Mouse (Mus musculus) CH12.LX (cell line): Measurements from ENCODE around the gene Thoc5. TPM values are rescaled to one million over a fixed set of nuclear protein-coding genes. Genes with fewer than 3 reads are reported as not detected.

Experiments used
- DNase-seq: peaks from one replicate; pipeline ENCODE4 v3.0.0-alpha.2; 2013; ENCODE audit errors: extremely low read depth
- H3K27ac ChIP-seq: 2 replicates; pipeline ENCODE4 v1.5.1; 2012; ENCODE audit warnings: low read depth, mild to moderate bottlenecking, control low read depth, moderate library complexity; ENCODE audit not compliant: insufficient read depth
- H3K27me3 ChIP-seq: replicated peaks from 2 replicates; pipeline ENCODE3; 2012; ENCODE audit warnings: inconsistent platforms
- H3K36me3 ChIP-seq, 2 experiments: replicated peaks in 1 of 2; 2 replicates each; pipeline versions ENCODE3 to v1.6.1; 2012; ENCODE audit warnings: inconsistent platforms in 1 of 2, low read length in 1 of 2, mild to moderate bottlenecking in 1 of 2, mixed read lengths in 1 of 2, moderate library complexity in 1 of 2; ENCODE audit not compliant: control insufficient read depth in 1 of 2, insufficient read depth in 1 of 2
- H3K4me1 ChIP-seq, 2 experiments: 2 replicates each; pipeline ENCODE4 v1.6.1; 2012; ENCODE audit warnings: inconsistent platforms in 1 of 2, moderate library complexity in 1 of 2; ENCODE audit not compliant: insufficient read depth in 2 of 2, control insufficient read depth in 1 of 2
- H3K4me2 ChIP-seq: 2 replicates; pipeline ENCODE4 v1.6.1; 2012; ENCODE audit warnings: low read depth, mild to moderate bottlenecking, control low read depth; ENCODE audit not compliant: poor library complexity, insufficient read depth, severe bottlenecking
- H3K4me3 ChIP-seq, 3 experiments: fragments of 150-350 bp in 1 of 3; sonication (generic) in 1 of 3; replicated peaks in 1 of 3; 2 replicates each; pipeline versions ENCODE3 to v1.5.1; 2011 to 2012; ENCODE audit warnings: low read depth in 2 of 3, low read length in 2 of 3, mild to moderate bottlenecking in 2 of 3, moderate library complexity in 2 of 3, control low read depth in 1 of 3, improper control_type of control experiment in 1 of 3, inconsistent platforms in 1 of 3, mixed read lengths in 1 of 3; ENCODE audit not compliant: poor library complexity in 1 of 3
- H3K79me2 ChIP-seq: replicated peaks from 2 replicates; pipeline ENCODE4 v1.6.1; 2012; ENCODE audit warnings: mild to moderate bottlenecking, moderate library complexity; ENCODE audit not compliant: control insufficient read depth, poor library complexity, insufficient read depth, severe bottlenecking; ENCODE audit errors: extremely low read depth
- H3K9ac ChIP-seq: 2 replicates; pipeline ENCODE4 v1.6.1; 2012; ENCODE audit warnings: low read depth, mild to moderate bottlenecking, control low read depth, moderate library complexity; ENCODE audit not compliant: insufficient read depth
- H3K9me3 ChIP-seq: replicated peaks from 2 replicates; pipeline ENCODE3; 2012; ENCODE audit warnings: low read length, inconsistent platforms, mixed read lengths
- BHLHE40 ChIP-seq: IDR thresholded peaks from 2 replicates; pipeline ENCODE4 v1.6.1; 2011; ENCODE audit warnings: mild to moderate bottlenecking, low read depth, low read length, improper control_type of control experiment
- CTCF ChIP-seq, 2 experiments: IDR thresholded peaks in 1 of 2; conservative IDR thresholded peaks in 1 of 2; 2 replicates each; pipeline ENCODE4 v1.5.1; 2011 to 2012; ENCODE audit warnings: low read depth in 2 of 2, low read length in 2 of 2, improper control_type of control experiment in 1 of 2, inconsistent platforms in 1 of 2, mild to moderate bottlenecking in 1 of 2, moderate library complexity in 1 of 2
- EP300 ChIP-seq: IDR thresholded peaks from 2 replicates; pipeline ENCODE4 v1.6.1; 2011; ENCODE audit warnings: low read length, improper control_type of control experiment
- GABPA ChIP-seq: IDR thresholded peaks from 2 replicates; pipeline ENCODE4 v1.6.1; 2012; ENCODE audit warnings: low read depth, low read length, improper control_type of control experiment, inconsistent platforms; ENCODE audit not compliant: insufficient replicate concordance
- IRF4 ChIP-seq: IDR thresholded peaks from 2 replicates; pipeline ENCODE4 v1.6.1; 2014; ENCODE audit warnings: low read depth, mild to moderate bottlenecking, inconsistent platforms, low read length, improper control_type of control experiment
- JUN ChIP-seq: IDR thresholded peaks from 2 replicates; pipeline ENCODE4 v1.6.1; 2011; ENCODE audit warnings: low read depth, mild to moderate bottlenecking, low read length, improper control_type of control experiment, moderate library complexity; ENCODE audit not compliant: insufficient read depth
- JUND ChIP-seq: conservative IDR thresholded peaks from 2 replicates; pipeline ENCODE4 v1.6.1; 2011; ENCODE audit warnings: low read depth, low read length, improper control_type of control experiment
- MXI1 ChIP-seq: IDR thresholded peaks from 2 replicates; pipeline ENCODE4 v1.6.1; 2011; ENCODE audit warnings: mild to moderate bottlenecking, low read depth, low read length, improper control_type of control experiment
- NELFE ChIP-seq: IDR thresholded peaks from 2 replicates; pipeline ENCODE4 v1.6.1; 2011; ENCODE audit warnings: low read depth, low read length, improper control_type of control experiment
- PAX5 ChIP-seq: IDR thresholded peaks from 2 replicates; pipeline ENCODE4 v1.6.1; 2012; ENCODE audit warnings: low read length, inconsistent platforms, mixed read lengths
- POLR2AphosphoS2 ChIP-seq: IDR thresholded peaks from 2 replicates; pipeline ENCODE4 v1.6.1; 2011; ENCODE audit warnings: low read depth, low read length, improper control_type of control experiment
- RAD21 ChIP-seq: IDR thresholded peaks from 2 replicates; pipeline ENCODE4 v1.6.1; 2011; ENCODE audit warnings: low read depth, mild to moderate bottlenecking, low read length, improper control_type of control experiment, moderate library complexity
- RCOR1 ChIP-seq: conservative IDR thresholded peaks from 2 replicates; pipeline ENCODE4 v1.6.1; 2012; ENCODE audit warnings: low read depth, mild to moderate bottlenecking, inconsistent platforms, low read length, improper control_type of control experiment
- SIN3A ChIP-seq: IDR thresholded peaks from 2 replicates; pipeline ENCODE4 v1.6.1; 2012; ENCODE audit warnings: low read length, improper control_type of control experiment, inconsistent platforms
- SMC3 ChIP-seq: IDR thresholded peaks from 2 replicates; pipeline ENCODE4 v1.6.1; 2011; ENCODE audit warnings: low read depth, low read length, improper control_type of control experiment
- USF1 ChIP-seq: IDR thresholded peaks from 2 replicates; pipeline ENCODE4 v1.6.1; 2014; ENCODE audit warnings: low read depth, mild to moderate bottlenecking, inconsistent platforms, low read length, improper control_type of control experiment
- USF2 ChIP-seq: conservative IDR thresholded peaks from 2 replicates; pipeline ENCODE4 v1.6.1; 2011; ENCODE audit warnings: low read depth, low read length, improper control_type of control experiment
- ZC3H11A ChIP-seq: IDR thresholded peaks from 2 replicates; pipeline ENCODE4 v1.6.1; 2012; ENCODE audit warnings: low read depth, mild to moderate bottlenecking, inconsistent platforms, low read length, improper control_type of control experiment
- dilution Hi-C: fragments of 300-500 bp; cut with MboI; formaldehyde crosslinking; loops from 2 replicates; pipeline ENCODE4 v1.14.3; 2020; ENCODE audit warnings: low sequenced_read_pairs; ENCODE audit not compliant: extremely low pct_unique_long_range_greater_than_20kb, extremely low pct_ligation_motif_present
- in situ Hi-C: fragments of 300-500 bp; cut with MboI; formaldehyde crosslinking; loops from 3 replicates; pipeline ENCODE4 v1.14.3; 2019; ENCODE audit warnings: low sequenced_read_pairs, low pct_ligation_motif_present, low pct_unique_long_range_greater_than_20kb, mixed read lengths
- polyA plus RNA-seq: library from polyadenylated mRNA; unstranded; fragments of >175 nt; gene quantifications from 2 replicates; pipeline ENCODE4 v1.2.1, GENCODE M21; 2012; ENCODE audit warnings: low read depth; ENCODE audit not compliant: insufficient read length
- total RNA-seq, 2 experiments: library from RNA; depleted of rRNA; stranded (reverse); fragments of 300-350 nt in 1 of 2; fragments of >200 nt in 1 of 2; gene quantifications; 2 replicates each; pipeline ENCODE4 v1.2.3; 2012 to 2014

Gene Thoc5
- total and polyA plus RNA-seq, 3 experiments = 37.7 to 83.8 (median 62.7) TPM

DNA sequence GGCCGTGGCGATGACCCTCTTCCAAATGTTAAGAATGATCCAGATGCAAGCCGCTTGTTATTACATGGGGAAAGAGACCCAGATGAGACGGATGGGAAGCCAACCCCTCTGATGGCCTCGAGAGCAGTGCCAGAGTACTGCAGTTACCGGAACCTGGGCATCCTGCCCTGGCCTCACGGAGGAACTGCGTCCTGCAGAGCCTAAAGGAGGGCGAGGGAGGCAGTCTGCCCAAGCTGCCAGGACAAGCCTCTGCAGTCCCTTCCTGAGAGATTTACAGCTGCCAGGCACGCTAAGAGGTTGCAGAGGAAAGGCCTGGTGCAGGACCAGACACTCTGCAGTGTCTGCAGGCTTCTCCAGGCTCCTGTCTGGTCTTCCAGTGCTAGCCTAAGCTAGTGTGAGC is 73.3 kb downstream of the Thoc5 start:
- peaks cover 4% of the 10 kb centered on the region for H3K9me3 ChIP-seq
- no peak for DNase-seq
- H3K79me2 ChIP-seq = no peaks in the 10 kb centered on the region
- in situ Hi-C loops = no loop called here
- H3K4me1 ChIP-seq = peaks cover 0 to 4% of the 10 kb centered on the region in 2 experiments; a peak in 3 of 4 replicates
- no peak overlapping the region for H3K9ac ChIP-seq
- no peaks in the 10 kb centered on the region for H3K36me3 ChIP-seq
- dilution Hi-C loops = no loop called here
- no peak overlapping the region for H3K4me3 ChIP-seq
- no peak for TF ChIP-seq ZC3H11A
- TF ChIP-seq EP300 = no peak
- no peak for TF ChIP-seq SIN3A
- no peak for TF ChIP-seq MXI1
- TF ChIP-seq NELFE = no peak
- TF ChIP-seq BHLHE40 = no peak
- no peak for TF ChIP-seq JUND
- no peak for TF ChIP-seq RCOR1
- TF ChIP-seq IRF4 = no peak
- TF ChIP-seq JUN = no peak
- no peak for TF ChIP-seq PAX5
- no peak for TF ChIP-seq GABPA
- TF ChIP-seq USF2 = no peak
- no peak for TF ChIP-seq POLR2AphosphoS2
- H3K27me3 ChIP-seq = no peaks in the 10 kb centered on the region
- H3K27ac ChIP-seq = no peak overlapping the region
- no peak overlapping the region for H3K4me2 ChIP-seq

DNA sequence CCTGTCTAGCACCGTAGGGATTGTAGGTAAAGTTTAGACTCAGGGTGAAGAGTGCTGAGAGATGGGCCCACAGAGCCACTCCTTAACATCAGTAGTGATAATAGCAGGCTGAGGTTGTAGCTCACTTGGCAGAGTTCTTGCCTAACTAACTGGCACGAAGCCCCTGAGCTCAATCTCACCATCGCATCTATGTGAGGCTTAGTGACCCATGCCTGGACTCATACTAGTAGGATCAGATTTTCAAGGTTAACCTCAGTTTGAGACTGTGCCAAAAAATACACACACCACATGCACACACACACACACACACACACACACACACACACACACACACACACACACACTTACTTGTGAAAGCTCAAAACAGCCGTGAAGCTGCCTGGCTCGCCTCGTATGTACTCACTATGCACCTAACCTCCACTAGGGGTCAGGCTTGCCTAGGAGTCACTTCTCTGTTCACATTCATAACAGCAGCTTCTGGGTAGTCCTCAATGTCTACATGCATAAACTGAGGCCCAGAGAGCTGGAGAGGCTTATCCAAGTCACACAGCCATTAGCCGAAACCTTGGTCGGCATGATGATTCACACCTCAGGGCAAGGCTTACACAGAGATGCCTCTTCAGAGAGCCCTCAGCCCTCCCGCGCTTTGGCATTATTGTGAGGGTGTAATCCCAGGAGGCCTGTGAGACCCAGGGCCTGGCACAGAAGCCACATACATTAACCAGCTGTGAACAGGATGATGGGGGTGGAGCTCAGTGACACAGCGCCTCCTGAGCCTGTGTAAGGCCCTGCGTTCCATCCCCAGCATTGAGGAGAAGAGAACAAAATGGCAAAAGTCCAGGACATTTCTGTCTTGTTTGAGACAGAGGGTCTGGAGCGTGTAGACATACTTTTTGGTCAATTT is 78.1 kb downstream of the Thoc5 start:
- TF ChIP-seq SMC3 = peak; percentile 53
- TF ChIP-seq CTCF (conservative IDR thresholded peaks at IDR 0.05 in 1 of 2, IDR thresholded peaks at IDR 0.05 in 1 of 2; ENCODE audit: low read depth in 2 of 2, low read length in 2 of 2) = peak; percentile 69 to 85
- TF ChIP-seq MXI1 = no peak
- TF ChIP-seq USF1 = no peak
- TF ChIP-seq EP300 = no peak
- peak; percentile 57; the same call in 1 of the 2 replicates for TF ChIP-seq IRF4
- TF ChIP-seq RAD21 = peak; percentile 72
- Histone ChIP-seq H3K36me3 (no peaks in the 10 kb centered on the region), H3K27ac (no peak overlapping the region), H3K4me2 (peak overlapping the region; percentile 55; the same call in 1 of the 2 replicates), H3K4me1 (peaks cover 0 to 28% of the 10 kb centered on the region in 2 experiments; a peak in 2 of 4 replicates), H3K27me3 (no peaks in the 10 kb centered on the region), H3K9me3 (peaks cover 4% of the 10 kb centered on the region), H3K4me3 (no peak overlapping the region), H3K9ac (no peak overlapping the region), H3K79me2 (no peaks in the 10 kb centered on the region)
- dilution Hi-C loops = no loop called here
- DNase-seq = peak; percentile 83
- in situ Hi-C loops = no loop called here
